Mouse (Mus musculus) megakaryocyte, embryonic 14.5 days (primary cell): ENCODE results near the gene Vamp2.

Experiments
- FLI1 ChIP-seq: IDR thresholded peaks from 2 replicates; pipeline ENCODE4 v1.6.1; 2012; ENCODE audit warnings: low read length, inconsistent platforms, mixed read lengths
- GATA1 ChIP-seq: IDR thresholded peaks from 3 replicates; pipeline ENCODE4 v1.6.1; 2012; ENCODE audit warnings: mixed read lengths, low read length, inconsistent platforms, borderline replicate concordance

GRCm38 (mm10) chr11:69125919-69126705 is 37.8 kb downstream of the Vamp2 start:
- TF ChIP-seq GATA1 (no peak), FLI1 (no peak)
